Mouse (Mus musculus): Measurements from ENCODE around the gene Hist1h1c. TPM values are rescaled to one million over a fixed set of nuclear protein-coding genes. Genes with fewer than 3 reads are reported as not detected.

The Hist1h1c gene
- polyA plus RNA-seq, 1 experiment from 2014 or later: 37.8 TPM

DNA sequence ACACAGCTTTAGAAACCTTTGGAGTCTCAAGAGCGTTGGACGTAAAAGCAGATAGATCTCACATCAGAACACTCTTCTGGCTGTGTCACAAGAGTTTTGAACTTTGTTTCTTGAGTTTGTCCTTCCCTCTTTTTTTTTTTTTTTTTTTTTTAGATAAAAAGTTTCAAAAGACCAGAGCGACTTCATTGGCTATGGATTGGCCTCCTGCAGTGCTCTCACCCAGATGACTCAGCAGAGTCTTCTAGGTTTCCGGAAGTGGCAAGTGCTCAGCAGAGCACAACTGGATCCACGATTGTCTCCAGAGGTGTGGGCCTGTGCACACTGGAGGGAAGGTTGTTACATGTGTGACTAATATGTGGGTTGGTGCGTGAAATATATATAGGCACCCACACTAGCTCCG is 39.7 kb downstream of the Hist1h1c start:
- no peak overlapping the region for H3K9ac ChIP-seq (ENCODE audit: low read length)
- no peak overlapping the region for H3K4me2 ChIP-seq (ENCODE audit: low read depth, low read length)
- no peaks in the 10 kb centered on the region for H3K27me3 ChIP-seq (ENCODE audit: control insufficient read depth, insufficient read depth, low read depth, low read length)
- H3K4me3 ChIP-seq (ENCODE audit: low read length): no peak overlapping the region
- H3K36me3 ChIP-seq (ENCODE audit: control insufficient read depth, insufficient read depth, low read length): no peaks in the 10 kb centered on the region
- no peak for ATAC-seq (ENCODE audit: low read depth)
- H3K27ac ChIP-seq (ENCODE audit: low read length): no peak overlapping the region
- 89% methylated on average over 7 of the region's 7 CpGs for WGBS
- no peaks in the 10 kb centered on the region for H3K9me3 ChIP-seq (ENCODE audit: control insufficient read depth, low read length)
- no peaks in the 10 kb centered on the region for H3K4me1 ChIP-seq (replicated peaks; ENCODE audit: control insufficient read depth, insufficient read depth, low read length)

DNA sequence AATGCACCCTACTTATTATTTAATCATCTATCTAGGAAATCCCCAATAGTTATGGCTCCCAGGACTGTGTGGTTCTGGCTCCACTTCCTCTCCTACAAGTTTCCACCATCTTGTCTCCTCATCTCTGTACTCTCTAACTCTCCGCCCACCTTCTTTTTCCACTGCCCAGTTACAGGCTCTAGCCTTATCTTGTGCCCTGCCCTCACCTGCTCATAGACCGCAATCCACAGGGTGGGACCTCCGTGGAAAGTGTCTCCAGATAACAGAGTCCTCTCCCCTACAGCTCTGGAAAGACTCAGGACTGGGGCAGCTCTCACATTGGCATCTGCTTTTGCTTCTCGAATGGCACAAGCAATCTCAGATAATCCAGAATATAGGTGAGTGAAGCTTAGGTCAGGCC is 40.4 kb downstream of the Hist1h1c start:
- H3K36me3 ChIP-seq (ENCODE audit: control insufficient read depth, insufficient read depth, low read length): no peaks in the 10 kb centered on the region
- 65% methylated on average over 4 of the region's 4 CpGs for WGBS
- no peaks in the 10 kb centered on the region for H3K27me3 ChIP-seq (ENCODE audit: control insufficient read depth, insufficient read depth, low read depth, low read length)
- no peak overlapping the region for H3K4me2 ChIP-seq (ENCODE audit: low read depth, low read length)
- H3K9ac ChIP-seq (ENCODE audit: low read length): no peak overlapping the region
- no peak overlapping the region for H3K27ac ChIP-seq (ENCODE audit: low read length)
- no peak overlapping the region for H3K4me3 ChIP-seq (ENCODE audit: low read length)
- no peak for ATAC-seq (ENCODE audit: low read depth)
- no peaks in the 10 kb centered on the region for H3K4me1 ChIP-seq (replicated peaks; ENCODE audit: control insufficient read depth, insufficient read depth, low read length)
- no peaks in the 10 kb centered on the region for H3K9me3 ChIP-seq (ENCODE audit: control insufficient read depth, low read length)

Small RNA genes within 50 kb of the gene (microRNA-seq; reads per million reads assigned to microRNA genes)
- gene Gm44314 (not detected), gene Gm44484 (not detected)

Other genes with a start within 250 kb of the Hist1h1c start
- gene Btn2a2, start 250.0 kb upstream of the Hist1h1c start, polyA plus RNA-seq (2015; fragmentation: Nextera tagmentation; extraction: Ambion mirVana): 0.20 and 0.28 TPM in 2 replicates
- 4.3 and 8.4 TPM in 2 replicates for gene Hist1h4h, start 207.8 kb upstream of the Hist1h1c start, polyA plus RNA-seq (2015; fragmentation: Nextera tagmentation; extraction: Ambion mirVana)
- 7.1 and 8.0 TPM in 2 replicates for gene Hist1h2af, start 204.9 kb upstream of the Hist1h1c start, polyA plus RNA-seq (2015; fragmentation: Nextera tagmentation; extraction: Ambion mirVana)
- gene Hist1h3g, start 203.4 kb upstream of the Hist1h1c start, polyA plus RNA-seq (2015; fragmentation: Nextera tagmentation; extraction: Ambion mirVana): 5.6 and 6.2 TPM in 2 replicates
- gene Hist1h2bh, start 195.4 kb upstream of the Hist1h1c start, polyA plus RNA-seq (2015; fragmentation: Nextera tagmentation; extraction: Ambion mirVana): 1.3 and 2.0 TPM in 2 replicates
- 0.49 and 0.93 TPM in 2 replicates for gene Hist1h3f, start 194.8 kb upstream of the Hist1h1c start, polyA plus RNA-seq (2015; fragmentation: Nextera tagmentation; extraction: Ambion mirVana)
- 0.78 and 2.4 TPM in 2 replicates for gene Hist1h4f, start 187.2 kb upstream of the Hist1h1c start, polyA plus RNA-seq (2015; fragmentation: Nextera tagmentation; extraction: Ambion mirVana)
- gene Hist1h1d, start 185.5 kb upstream of the Hist1h1c start, polyA plus RNA-seq (2015; fragmentation: Nextera tagmentation; extraction: Ambion mirVana): 0.58 and 0.79 TPM in 2 replicates
- 4.9 and 7.8 TPM in 2 replicates for gene Hist1h3e, start 176.4 kb upstream of the Hist1h1c start, polyA plus RNA-seq (2015; fragmentation: Nextera tagmentation; extraction: Ambion mirVana)
- gene Hist1h2ae, start 167.6 kb upstream of the Hist1h1c start, polyA plus RNA-seq (2015; fragmentation: Nextera tagmentation; extraction: Ambion mirVana): 71.9 and 83.6 TPM in 2 replicates
- gene Hist1h2bg, start 167.4 kb upstream of the Hist1h1c start, polyA plus RNA-seq (2015; fragmentation: Nextera tagmentation; extraction: Ambion mirVana): 13.6 and 15.8 TPM in 2 replicates
- gene Hist1h2bf, start 164.6 kb upstream of the Hist1h1c start, polyA plus RNA-seq (2015; fragmentation: Nextera tagmentation; extraction: Ambion mirVana): 4.8 and 6.8 TPM in 2 replicates
- 2.9 and 3.4 TPM in 2 replicates for gene Hist1h2ad, start 164.4 kb upstream of the Hist1h1c start, polyA plus RNA-seq (2015; fragmentation: Nextera tagmentation; extraction: Ambion mirVana)
- gene Hist1h3d, start 163.0 kb upstream of the Hist1h1c start, polyA plus RNA-seq (2015; fragmentation: Nextera tagmentation; extraction: Ambion mirVana): 7.4 and 9.5 TPM in 2 replicates
- gene Hist1h4d, start 157.2 kb upstream of the Hist1h1c start, polyA plus RNA-seq (2015; fragmentation: Nextera tagmentation; extraction: Ambion mirVana): 130 and 135 TPM in 2 replicates
- 3.3 and 3.4 TPM in 2 replicates for gene Hist1h2be, start 117.7 kb upstream of the Hist1h1c start, polyA plus RNA-seq (2015; fragmentation: Nextera tagmentation; extraction: Ambion mirVana)
- gene Hist1h1e, start 116.2 kb upstream of the Hist1h1c start, polyA plus RNA-seq (2015; fragmentation: Nextera tagmentation; extraction: Ambion mirVana): 20.3 and 21.3 TPM in 2 replicates
- gene Hist1h2ac, start 54.9 kb upstream of the Hist1h1c start, polyA plus RNA-seq (2015; fragmentation: Nextera tagmentation; extraction: Ambion mirVana): 2.2 and 2.3 TPM in 2 replicates
- gene Hist1h2bc, start 54.6 kb upstream of the Hist1h1c start, polyA plus RNA-seq (2015; fragmentation: Nextera tagmentation; extraction: Ambion mirVana): 66.1 and 72.9 TPM in 2 replicates
- gene Hist1h1t, start 43.0 kb upstream of the Hist1h1c start, polyA plus RNA-seq (2015; fragmentation: Nextera tagmentation; extraction: Ambion mirVana): 0.16 and 0.48 TPM in 2 replicates
- gene Hist1h4c, start 40.4 kb upstream of the Hist1h1c start, polyA plus RNA-seq (2015; fragmentation: Nextera tagmentation; extraction: Ambion mirVana): 6.2 and 6.6 TPM in 2 replicates
- gene Hfe, start 28.0 kb upstream of the Hist1h1c start, polyA plus RNA-seq (2015; fragmentation: Nextera tagmentation; extraction: Ambion mirVana): 11.2 and 13.7 TPM in 2 replicates
- 5.9 and 9.7 TPM in 2 replicates for gene Hist1h3c, start 6.8 kb downstream of the Hist1h1c start, polyA plus RNA-seq (2015; fragmentation: Nextera tagmentation; extraction: Ambion mirVana)
- gene Hist1h2bb, start 7.9 kb downstream of the Hist1h1c start, polyA plus RNA-seq (2015; fragmentation: Nextera tagmentation; extraction: Ambion mirVana): 4.0 and 4.9 TPM in 2 replicates
- gene Hist1h2ab, start 12.3 kb downstream of the Hist1h1c start, polyA plus RNA-seq (2015; fragmentation: Nextera tagmentation; extraction: Ambion mirVana): 33.4 and 44.6 TPM in 2 replicates
- gene Hist1h3b, start 13.5 kb downstream of the Hist1h1c start, polyA plus RNA-seq (2015; fragmentation: Nextera tagmentation; extraction: Ambion mirVana): 13.3 and 14.0 TPM in 2 replicates
- gene Hist1h4b, start 18.2 kb downstream of the Hist1h1c start, polyA plus RNA-seq (2015; fragmentation: Nextera tagmentation; extraction: Ambion mirVana): 5.1 and 6.6 TPM in 2 replicates
- 1.2 TPM in 1 of 2 replicates, not detected in the other for gene Hist1h4a, start 22.4 kb downstream of the Hist1h1c start, polyA plus RNA-seq (2015; fragmentation: Nextera tagmentation; extraction: Ambion mirVana)
- gene Hist1h3a, start 23.6 kb downstream of the Hist1h1c start, polyA plus RNA-seq (2015; fragmentation: Nextera tagmentation; extraction: Ambion mirVana): 4.2 and 5.5 TPM in 2 replicates
- gene Hist1h1a, start 24.9 kb downstream of the Hist1h1c start, polyA plus RNA-seq (2015; fragmentation: Nextera tagmentation; extraction: Ambion mirVana): 2.1 and 4.3 TPM in 2 replicates
- not detected in 2 replicates for gene Trim38, start 31.1 kb downstream of the Hist1h1c start, polyA plus RNA-seq (2015; fragmentation: Nextera tagmentation; extraction: Ambion mirVana)
- gene Slc17a2, start 68.2 kb downstream of the Hist1h1c start, polyA plus RNA-seq (2015; fragmentation: Nextera tagmentation; extraction: Ambion mirVana): not detected in 2 replicates
- not detected in 2 replicates for gene Slc17a3, start 100.6 kb downstream of the Hist1h1c start, polyA plus RNA-seq (2015; fragmentation: Nextera tagmentation; extraction: Ambion mirVana)
- gene Slc17a1, start 128.9 kb downstream of the Hist1h1c start, polyA plus RNA-seq (2015; fragmentation: Nextera tagmentation; extraction: Ambion mirVana): not detected in 2 replicates
- not detected in 2 replicates for gene Slc17a4, start 176.2 kb downstream of the Hist1h1c start, polyA plus RNA-seq (2015; fragmentation: Nextera tagmentation; extraction: Ambion mirVana)
- gene Hist1h2ba, start 195.3 kb downstream of the Hist1h1c start, polyA plus RNA-seq (2015; fragmentation: Nextera tagmentation; extraction: Ambion mirVana): not detected in 2 replicates
- not detected in 2 replicates for gene Hist1h2aa, start 195.7 kb downstream of the Hist1h1c start, polyA plus RNA-seq (2015; fragmentation: Nextera tagmentation; extraction: Ambion mirVana)

Data from lung, embryonic 16.5 days (tissue).